Mouse (Mus musculus): Measurements from ENCODE around the gene Slc6a16.

DNA sequence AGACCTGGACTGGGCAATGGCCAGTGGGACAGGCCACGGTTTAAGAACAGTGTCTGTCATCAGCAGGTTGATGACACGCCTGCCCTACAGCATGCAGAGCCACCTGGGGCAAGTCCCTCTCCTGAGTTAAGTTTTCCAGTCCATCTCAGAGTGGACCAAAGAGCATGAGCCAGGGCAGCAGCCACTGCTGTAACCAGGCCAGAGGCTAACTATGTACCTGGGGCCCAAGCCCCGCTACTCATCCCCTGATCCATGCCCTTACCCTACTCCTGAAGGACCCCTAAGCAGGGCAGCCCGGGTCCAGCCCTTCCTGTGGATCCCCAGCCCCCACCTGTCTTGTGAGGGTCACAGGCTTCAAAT, 44.7 kb upstream of the Slc6a16 start:
- TF ChIP-seq CTCF (IDR thresholded peaks at IDR 0.05; ENCODE audit: low read depth) (no peak), EP300 (IDR thresholded peaks at IDR 0.05; ENCODE audit: low read depth) (no peak)
